Mouse (Mus musculus): Measurements from ENCODE around the gene Chrdl2.
"Not testable (repeated sequence)": the region's sequence is repeated elsewhere in the genome, so short reads cannot be mapped to it uniquely, and the experiment has no call there.

The Chrdl2 gene

GRCm38 (mm10) chr7:100034815-100035463, 29.0 kb downstream of the Chrdl2 start:
- in situ Hi-C loops (cut with MboI; ENCODE audit: low sequenced_read_pairs), result no loop called here

- in situ Hi-C loops (cut with MboI; ENCODE audit: low sequenced_read_pairs), result no loop called here
Measured at GRCm38 (mm10) chr7:100036050-100036449, 30.1 kb downstream of the Chrdl2 start.

- in situ Hi-C loops (cut with MboI; ENCODE audit: low sequenced_read_pairs), result no loop called here
Measured at GRCm38 (mm10) chr7:100036495-100036894, 30.5 kb downstream of the Chrdl2 start.

- in situ Hi-C loops (cut with MboI; ENCODE audit: low sequenced_read_pairs), result no loop called here
Measured at GRCm38 (mm10) chr7:100042120-100042519, 36.1 kb downstream of the Chrdl2 start.

- in situ Hi-C loops (cut with MboI; ENCODE audit: low sequenced_read_pairs), result no loop called here
Measured at GRCm38 (mm10) chr7:100043096-100043495, 37.1 kb downstream of the Chrdl2 start.

GRCm38 (mm10) chr7:100043605-100044031, 37.6 kb downstream of the Chrdl2 start:
- in situ Hi-C loops (cut with MboI; ENCODE audit: low sequenced_read_pairs), result no loop called here

GRCm38 (mm10) chr7:100046486-100046885, 40.5 kb downstream of the Chrdl2 start:
- in situ Hi-C loops (cut with MboI; ENCODE audit: low sequenced_read_pairs), result no loop called here

GRCm38 (mm10) chr7:100051904-100052303, 45.9 kb downstream of the Chrdl2 start:
- in situ Hi-C loops (cut with MboI; ENCODE audit: low sequenced_read_pairs), result no loop called here

- in situ Hi-C loops (cut with MboI; ENCODE audit: low sequenced_read_pairs), result not testable (repeated sequence)
Measured at GRCm38 (mm10) chr7:100052991-100053390, 47.0 kb downstream of the Chrdl2 start.

GRCm38 (mm10) chr7:100073959-100074358, 68.0 kb downstream of the Chrdl2 start:
- in situ Hi-C loops (cut with MboI; ENCODE audit: low sequenced_read_pairs), result no loop called here

GRCm38 (mm10) chr7:100076296-100076695, 70.3 kb downstream of the Chrdl2 start:
- in situ Hi-C loops (cut with MboI; ENCODE audit: low sequenced_read_pairs), result no loop called here

GRCm38 (mm10) chr7:100077071-100077470, 71.1 kb downstream of the Chrdl2 start:
- in situ Hi-C loops (cut with MboI; ENCODE audit: low sequenced_read_pairs), result no loop called here

- in situ Hi-C loops (cut with MboI; ENCODE audit: low sequenced_read_pairs), result no loop called here
Measured at GRCm38 (mm10) chr7:100080087-100080781, 74.3 kb downstream of the Chrdl2 start.

- in situ Hi-C loops (cut with MboI; ENCODE audit: low sequenced_read_pairs), result no loop called here
Measured at GRCm38 (mm10) chr7:100082836-100083235, 76.9 kb downstream of the Chrdl2 start.

- in situ Hi-C loops (cut with MboI; ENCODE audit: low sequenced_read_pairs), result no loop called here
Measured at GRCm38 (mm10) chr7:100083812-100084211, 77.8 kb downstream of the Chrdl2 start.
